Mouse (Mus musculus) yolk sac, embryonic 10.5 days (tissue): ENCODE results near the gene Smg1.

Experiments
- DNase-seq: peaks from one replicate; pipeline ENCODE4 v3.0.0-alpha.2; 2017; ENCODE audit warnings: low spot score

The Smg1 gene

DNA sequence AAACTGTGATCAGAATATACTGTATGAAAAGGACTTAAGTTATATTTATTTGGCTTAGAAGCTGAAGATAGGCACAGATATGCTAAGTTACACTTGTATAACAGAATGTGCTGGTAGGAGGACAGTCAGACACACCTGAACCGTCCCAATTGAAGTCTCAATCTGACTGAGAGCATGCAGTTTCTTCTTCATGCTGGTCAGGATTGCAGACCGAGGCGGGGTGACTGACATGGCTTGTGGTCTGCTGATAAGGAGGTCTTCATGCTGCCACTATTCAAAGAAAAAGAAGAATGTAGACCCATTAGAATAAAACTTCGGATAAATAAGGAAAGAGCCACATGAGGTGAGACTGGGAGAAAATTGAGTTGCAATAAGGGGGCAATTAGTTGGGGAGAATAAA, 100.3 kb downstream of the Smg1 start:
- no peak for DNase-seq

DNA sequence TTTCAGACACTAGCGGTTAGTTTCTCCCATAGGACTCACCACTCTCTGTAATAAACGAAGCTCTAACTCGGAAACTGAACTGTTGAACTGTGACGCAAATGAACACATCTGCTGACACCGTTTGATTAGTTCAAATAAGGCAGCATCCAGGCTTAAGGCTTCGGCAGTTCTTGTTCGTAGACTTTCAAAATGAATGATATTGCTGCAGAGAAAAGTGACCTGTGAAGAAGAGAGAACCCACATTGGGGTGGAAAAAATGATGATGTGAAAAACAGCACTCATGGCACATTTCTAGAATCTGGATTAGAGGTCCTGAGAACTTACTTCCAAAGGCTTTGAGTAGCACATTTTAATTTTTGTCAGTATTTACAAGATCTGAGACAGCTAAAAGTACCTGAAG, 102.2 kb downstream of the Smg1 start:
- DNase-seq = no peak

DNA sequence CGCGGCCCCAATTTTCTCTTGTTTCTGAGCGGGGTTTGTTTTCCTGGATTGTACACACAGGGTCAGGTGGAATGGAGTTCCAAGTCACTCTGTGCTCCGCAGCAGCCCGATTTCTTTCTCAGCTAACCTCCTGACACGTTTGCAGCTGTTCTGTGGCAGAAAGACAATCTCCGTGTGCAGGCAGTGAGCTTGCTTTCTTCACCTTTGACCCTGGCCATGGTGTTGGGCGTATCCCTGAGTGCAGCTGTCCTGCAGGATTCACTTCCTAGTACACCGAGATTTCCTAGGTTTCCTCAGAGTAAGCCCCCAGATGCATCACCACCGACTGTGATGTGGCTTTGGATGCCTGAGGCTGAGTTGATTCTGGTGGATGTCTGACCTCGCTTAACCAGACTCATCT, 108.3 kb downstream of the Smg1 start:
- peak; percentile 46 for DNase-seq

DNA sequence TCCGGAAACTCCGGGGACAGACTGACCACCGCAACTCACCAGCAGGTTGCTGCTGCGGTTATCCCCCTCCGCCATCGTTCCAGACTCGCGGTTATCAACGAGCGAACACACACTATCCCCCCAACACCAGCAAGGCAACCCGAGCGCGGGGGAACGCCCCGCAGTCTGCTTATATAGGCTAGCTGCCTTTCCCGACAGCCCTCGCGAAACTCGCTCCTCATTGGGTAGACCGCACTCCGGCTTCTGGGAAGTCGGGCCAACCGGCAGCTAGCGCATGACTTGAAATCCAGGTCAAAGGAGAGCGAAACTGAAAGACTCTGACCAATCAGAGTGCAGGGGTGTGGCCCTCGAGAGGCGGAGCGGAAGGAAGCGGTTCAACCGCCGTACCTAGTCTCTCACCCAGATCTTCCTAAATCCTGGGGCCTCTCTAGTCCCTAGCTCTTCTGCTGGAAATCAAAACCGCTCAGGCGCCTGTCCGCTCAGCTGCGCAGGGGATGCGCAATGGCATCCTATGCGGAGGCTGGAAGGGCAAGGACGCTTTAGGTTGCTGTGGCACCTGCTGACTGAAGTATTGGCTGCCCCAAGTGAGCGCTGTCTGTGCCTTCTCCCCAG, 113.9 kb downstream of the Smg1 start, which contains the start of gene Arl6ip1:
Gene Arl6ip1, minus strand, starts transcription at position 233 of the 612 bp plus-strand sequence.
- DNase-seq = peak; percentile 98

DNA sequence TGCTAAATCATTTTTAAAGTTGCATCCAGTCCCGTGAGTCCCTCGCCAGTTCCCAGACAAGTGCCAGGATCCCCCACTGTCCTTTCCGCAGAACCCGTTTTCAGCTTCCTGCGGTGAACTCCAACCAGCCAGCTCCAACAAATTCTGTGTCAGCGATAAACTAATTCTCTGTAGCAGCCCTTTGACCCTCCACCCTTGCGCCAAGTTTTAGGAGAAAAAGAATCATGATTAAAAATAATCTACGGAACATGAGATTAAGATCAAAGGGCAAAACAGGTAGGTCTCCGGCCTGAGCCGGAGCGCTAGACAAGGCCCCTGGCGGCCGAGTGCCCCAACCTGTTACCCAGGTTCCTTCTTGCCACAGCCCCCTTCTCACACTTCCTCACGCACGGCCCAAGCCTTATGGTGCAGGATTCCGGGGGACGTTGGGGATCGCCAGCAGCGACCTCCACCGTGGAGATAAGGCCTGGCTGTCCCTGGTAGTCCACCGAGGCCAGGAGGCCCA, 114.5 kb downstream of the Smg1 start:
- DNase-seq = peak; percentile 66

DNA sequence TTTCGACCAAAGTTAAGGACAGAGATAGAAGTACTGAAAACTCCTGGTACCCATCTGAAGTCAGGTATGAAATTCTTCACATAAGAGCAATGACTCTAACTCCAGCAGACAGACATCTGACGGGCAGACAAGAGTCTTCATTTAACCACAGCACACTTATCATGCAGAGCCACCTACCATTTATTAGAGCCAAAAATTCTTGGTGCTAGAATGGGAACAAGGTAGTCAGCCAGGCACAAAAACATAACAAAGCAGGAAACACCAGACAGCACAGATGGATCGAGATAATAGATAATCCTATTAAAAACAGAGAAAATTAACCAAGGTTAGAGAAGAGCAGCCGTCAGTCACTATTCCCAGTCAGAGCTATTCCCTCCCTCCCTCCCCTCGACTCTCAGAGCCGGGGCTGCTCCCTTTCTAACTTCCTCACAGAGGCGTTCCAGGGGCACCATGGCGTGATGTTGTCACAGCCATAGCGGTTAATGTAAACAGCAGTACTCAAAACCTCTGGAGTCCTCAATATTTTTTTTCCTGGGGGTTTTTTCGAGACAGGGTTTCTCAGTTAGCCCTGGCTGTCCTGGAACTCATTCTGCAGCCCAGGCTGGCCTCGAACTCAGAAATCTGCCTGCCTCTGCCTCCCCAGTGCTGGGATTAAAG, 117.1 kb downstream of the Smg1 start:
- no peak for DNase-seq

DNA sequence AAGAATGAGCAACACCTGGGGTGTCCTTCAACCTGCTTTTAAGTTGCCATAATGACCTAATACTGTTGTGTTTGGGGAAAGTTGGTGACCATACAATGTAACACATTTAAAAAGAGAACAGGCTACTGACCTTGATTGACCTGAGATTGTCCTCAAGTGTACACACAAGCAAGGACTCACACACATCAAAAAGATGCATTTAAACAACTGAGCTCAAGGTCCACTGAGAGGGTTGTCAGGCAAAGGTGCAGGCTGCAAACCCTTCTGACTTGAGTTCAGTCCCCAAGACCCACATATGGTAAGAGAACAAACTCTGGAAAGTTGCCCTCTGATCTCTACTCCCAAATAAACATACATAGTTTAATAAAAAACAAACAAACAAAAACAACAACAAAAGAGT, 117.7 kb downstream of the Smg1 start:
- no peak for DNase-seq

DNA sequence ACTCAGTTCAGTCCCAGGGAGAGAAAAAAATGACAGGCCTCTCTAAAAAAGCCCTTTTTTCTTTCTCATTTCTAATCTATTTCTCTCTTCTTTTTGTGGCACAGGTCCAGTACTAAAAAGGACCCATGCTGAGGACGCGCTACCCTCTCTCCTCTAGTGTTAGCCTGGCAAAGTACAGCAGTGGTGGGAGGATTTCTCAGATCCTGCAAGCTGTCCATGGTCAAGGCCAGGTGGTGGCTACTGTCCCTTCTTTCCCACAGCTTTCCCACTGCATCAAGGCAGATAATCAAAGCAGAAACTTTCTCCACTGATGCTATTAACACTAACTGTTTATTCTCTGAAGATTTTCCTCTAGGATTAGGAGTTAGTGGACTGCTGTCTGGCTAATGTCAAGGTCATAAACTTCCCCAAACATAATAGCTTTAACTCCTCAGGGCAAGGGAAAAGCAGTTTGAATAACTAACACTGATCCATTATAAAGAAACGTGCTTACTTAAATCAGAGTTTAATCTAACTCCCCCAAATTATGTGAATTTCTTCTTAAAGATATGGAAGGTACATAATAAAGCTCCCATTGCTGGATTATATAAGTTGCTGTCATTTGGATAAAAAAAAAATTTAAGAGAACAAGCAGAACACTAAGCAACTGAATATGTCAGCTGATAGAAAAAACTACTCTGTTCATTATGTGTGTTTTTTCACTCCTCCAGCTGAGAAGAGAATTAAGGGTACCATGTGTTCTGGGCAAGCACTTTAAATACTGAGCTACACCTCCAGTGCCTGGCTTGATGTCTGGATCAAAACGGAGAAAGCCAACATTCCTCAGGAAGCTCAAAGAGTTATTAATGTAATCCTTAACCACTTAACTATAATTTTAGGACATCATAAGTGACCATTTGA, 119.7 kb downstream of the Smg1 start:
- no peak for DNase-seq

DNA sequence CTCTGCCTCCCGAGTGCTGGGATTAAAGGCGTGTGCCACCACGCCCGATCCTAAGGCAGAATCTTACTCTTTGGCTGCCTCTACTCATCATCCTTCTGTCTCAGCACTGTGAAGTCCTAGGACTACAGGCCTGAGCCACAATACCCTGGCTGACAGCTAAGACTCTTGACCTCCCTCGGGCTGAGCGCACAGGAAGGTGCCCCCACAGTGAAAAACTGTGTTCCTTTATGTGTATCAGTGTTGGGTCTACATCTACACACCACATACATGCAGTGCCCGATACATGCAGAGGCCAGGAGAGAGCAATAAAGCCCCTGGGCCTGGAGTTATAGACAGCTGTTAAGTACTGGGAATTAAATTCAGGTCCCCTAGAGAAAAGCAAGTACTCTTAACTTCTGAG, 121.2 kb downstream of the Smg1 start:
- DNase-seq = no peak

DNA sequence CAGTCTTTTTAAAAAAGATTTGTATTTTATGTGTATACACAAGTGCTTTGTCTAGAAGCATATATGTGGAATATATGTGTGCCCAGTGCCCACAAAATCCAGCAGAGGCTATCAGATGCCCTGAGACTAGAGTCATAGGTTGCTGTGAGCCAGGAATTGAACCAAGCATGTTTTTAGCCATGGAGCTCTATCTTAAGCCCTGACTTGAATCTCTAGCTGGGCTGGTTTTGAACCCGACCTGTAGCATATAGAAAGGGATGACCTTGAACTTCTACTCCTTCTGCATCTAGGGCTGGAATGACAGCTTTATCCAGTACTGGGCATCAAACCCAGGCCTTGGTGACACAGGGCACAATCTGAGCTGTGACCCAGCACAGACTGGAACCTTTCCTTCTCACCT, 122.8 kb downstream of the Smg1 start:
- no peak for DNase-seq

DNA sequence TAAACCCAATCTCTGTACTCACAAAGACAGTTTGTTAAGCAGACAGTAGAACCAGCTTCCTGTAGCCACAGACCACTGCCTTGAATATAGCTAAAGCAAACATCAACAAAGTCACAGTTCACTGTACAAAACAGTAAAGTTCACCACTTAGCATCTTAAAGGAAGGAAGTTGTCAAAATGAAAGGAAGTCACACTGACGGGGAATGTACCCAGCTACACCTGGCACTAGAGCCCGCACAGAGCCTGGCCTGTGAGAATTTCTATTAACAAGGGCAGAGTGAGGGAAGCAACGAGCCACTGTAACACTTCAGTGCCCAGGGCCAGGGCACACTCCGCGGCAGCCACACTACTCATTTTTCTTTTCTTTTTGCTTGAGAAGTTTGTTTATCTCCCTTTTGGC, 123.5 kb downstream of the Smg1 start:
- no peak for DNase-seq

DNA sequence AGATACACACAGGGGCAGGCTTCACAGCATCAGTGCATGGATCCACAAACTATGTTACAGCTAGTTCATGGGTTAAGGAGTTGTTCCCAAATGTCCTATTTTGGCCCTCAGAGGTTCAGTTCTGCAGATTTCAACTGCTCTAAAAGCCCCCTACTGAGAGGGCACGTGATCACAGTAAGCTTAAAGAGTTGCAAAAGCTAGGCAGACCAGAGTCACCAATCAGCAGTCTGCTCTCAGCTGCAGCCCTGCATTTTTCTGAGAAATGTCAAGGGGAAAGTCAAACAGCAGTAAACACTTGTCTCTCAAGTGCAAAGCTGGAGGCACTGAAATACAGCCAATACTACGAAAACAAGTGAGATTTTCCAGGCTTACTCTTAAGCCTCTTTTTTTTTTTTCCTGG, 124.3 kb downstream of the Smg1 start:
- peak; percentile 64 for DNase-seq

DNA sequence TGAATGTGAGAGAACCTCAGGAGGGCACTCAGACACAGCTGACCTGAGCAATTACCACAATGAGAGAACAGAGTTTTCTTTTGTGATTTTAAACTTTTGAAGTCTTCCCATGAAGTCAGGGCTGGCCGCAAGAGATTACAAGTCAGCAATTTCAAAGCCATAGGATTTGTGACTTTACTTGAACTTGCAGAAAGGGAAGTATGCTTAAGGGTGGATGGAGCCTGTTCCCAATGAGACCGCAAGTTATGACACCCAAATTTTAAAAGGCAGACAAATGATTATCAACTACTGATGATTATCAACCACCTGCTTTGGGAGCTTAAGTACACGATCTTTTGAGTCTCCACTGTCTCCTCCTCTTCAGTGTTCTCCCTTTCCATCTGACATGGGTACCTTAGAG, 125.0 kb downstream of the Smg1 start:
- DNase-seq = no peak

DNA sequence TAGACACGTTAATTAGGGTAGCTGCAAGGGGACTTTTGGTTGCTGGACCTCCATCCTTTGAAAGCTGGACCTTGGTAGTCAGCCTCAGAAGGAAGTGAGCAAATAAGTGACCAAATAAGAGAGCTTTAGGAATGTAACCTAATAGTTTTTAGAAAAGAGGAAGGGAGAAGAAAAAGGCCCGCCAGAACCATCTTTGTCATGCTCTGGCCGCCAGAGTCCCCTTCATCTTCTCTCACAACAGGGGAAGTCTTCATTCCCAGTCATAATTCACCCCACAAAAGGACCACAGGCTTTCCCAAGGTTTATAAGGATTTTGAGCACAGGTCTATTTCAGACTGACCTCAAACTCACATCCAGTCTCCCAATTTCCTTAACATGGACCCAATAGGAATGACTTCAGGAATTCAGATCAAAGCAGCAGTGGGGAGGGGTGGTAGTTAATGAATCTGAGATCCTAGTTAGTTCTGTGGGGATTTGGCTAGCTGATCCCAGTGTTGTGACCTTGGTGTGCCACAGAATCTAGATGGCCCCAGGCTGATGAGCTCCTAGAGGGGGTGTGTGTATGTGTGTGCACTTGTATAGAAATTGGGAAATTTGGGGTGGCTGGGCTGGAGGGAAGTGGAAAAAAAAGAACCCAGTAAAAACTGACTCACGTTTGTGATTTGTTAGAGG, 125.8 kb downstream of the Smg1 start:
- DNase-seq = no peak

DNA sequence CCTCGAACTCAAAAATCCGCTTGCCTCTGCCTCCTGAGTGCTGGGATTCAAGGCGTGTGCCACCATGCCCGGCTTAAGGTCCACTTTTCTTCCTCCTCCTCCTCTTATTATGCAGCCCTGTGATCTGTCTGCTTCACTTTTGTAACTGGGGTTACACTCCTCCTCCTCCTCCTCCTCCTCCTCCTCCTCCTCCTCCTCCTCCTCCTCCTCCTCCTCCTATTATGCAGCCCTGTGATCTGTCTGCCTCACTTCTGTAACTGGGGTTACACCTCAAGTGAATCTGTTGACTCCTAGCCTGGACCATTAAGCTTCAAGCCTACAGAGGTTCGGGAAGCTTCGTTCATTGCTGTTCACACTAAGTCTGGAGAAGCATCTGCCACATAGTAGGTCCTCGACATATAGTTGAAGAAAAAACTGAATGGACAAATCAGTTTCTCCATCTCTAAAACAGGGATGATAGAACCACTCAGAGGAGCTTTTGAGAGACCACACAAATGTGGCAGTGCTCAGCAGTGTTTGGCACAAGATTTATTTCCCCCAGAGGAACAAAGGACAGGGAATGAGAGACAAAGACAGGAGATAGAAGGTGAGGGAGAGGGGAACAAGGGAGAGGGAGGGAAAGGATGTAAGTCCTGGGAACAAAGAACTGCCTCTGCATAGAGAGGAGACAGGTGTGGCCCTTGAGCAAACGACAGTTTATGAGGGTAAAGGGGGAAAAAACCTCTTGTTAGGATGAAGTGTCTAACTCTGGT, 126.5 kb downstream of the Smg1 start:
- DNase-seq = no peak

DNA sequence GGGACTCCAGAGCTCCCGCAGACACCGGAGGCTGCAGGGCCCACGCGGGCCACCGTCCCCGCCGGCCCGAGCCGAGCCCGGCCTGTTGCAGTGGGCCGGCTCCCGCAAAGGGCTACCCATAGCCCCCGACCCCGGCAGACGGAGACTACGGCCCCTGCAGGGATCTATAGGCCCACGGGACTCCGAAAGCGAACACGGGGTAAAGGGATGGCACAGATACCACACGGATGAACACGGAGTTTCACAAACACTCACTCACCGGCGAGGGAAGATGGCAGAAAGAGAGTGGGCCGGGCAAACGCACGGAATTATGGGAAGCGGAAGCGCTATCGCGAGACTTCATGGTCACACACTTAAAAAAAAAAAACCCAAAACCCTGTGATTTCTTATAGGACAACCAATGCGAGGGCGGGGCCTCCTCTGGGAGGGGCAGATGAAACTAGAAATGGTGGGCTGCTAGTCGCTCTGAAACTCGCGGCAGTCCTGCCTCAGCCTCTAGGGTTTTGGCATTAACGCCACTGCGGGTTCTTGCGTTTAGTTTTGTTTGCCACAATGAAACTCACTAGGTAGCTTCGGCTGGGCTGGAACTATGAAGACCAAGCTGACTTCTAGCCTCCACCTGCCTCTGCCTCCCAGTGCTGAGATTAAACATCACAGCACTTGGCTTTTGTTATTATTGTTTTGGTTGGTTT, 127.4 kb downstream of the Smg1 start, which contains the start of gene Rps15a:
Gene Rps15a, minus strand, starts transcription at position 312 of the 692 bp plus-strand sequence.
- peak; percentile 93 for DNase-seq

DNA sequence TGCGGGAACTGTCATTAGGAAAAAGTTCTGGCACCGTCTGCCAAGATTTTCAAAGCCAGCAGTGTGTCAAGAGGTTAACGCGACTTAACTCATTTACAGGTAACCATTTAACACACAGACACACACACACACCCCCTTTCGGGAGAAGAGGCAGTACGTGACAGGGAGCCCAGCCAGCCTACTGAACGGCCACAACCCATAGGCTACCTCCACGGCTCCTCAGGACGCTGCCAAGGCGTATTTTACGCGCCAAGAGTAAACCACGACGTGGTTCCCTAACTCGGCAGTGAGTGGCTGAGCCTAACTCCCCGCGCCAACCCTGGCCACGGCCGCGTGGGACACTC, 128.0 kb downstream of the Smg1 start:
- peak; percentile 41 for DNase-seq

DNA sequence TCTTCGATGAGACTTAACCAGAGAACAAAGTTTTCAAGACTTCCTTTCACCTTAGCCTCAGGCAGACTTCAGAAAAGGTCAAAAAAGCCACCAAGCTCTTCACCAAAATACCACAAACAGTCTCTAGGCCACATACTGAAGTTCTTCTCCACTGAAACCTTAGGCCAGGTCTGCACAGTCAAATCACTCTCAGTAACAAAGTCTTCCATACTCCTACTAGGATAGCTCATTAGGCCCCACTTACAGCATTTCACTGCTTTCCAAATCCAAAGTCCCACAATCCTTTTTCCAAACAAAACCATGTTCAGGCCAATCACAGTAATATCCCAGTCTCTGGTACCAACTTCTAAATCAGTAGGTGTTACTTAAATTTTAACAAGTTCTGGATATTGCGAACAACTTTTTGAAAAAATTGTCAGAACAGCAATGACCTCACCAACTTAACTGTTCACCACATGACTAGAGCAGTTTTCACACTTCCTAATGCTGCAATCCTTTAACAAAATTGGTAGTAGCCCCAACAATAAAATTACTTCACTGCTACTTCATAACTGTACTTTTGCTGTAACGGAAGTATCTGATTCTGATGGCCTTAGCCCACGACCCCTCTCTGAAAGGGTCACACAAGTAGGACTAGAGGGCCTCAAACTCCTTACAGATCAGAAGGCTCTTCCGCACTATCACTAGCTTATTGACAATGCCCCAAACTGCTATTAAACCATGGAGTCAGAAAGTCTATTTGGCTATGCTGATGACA, 129.8 kb downstream of the Smg1 start:
- DNase-seq = no peak

DNA sequence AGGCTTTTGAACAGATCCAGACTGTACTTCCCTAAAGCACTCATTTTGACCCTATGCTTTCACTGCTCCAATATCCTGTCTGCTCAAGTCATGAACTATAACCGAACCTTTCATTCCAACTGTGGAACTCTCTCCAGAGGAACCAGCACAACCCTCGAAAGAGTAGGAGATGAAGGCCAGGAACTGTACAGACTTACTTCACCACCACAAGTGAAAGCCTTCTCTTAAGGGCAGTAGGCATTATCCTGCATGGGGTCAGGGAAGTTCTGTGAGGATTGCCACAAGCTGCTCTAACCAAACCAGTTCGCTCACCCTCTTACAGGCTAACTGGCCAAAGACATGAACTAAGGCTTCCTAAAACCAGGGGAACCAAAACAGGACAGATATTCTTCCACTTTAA, 132.3 kb downstream of the Smg1 start:
- no peak for DNase-seq

DNA sequence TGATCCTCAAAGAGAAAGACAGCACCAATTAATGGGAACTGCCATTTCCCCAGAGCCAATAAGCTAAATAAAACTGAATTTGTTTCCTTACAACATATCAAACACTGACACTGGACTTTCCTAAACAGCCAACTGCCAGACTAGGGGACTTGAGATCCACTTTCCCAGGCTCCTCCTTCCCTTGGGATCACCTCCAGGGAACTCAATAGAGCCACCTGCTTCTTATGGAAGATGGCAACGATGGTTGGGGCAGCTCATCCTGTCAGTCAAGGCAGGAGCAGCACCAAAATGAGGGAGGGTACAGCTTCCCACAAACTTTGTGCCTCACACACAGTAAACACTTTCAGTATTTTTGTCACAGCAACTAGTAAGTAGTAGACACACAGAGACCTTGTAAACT, 135.8 kb downstream of the Smg1 start:
- DNase-seq = no peak
